Mouse (Mus musculus) MEL (cell line): ENCODE measurements at regions not wholly inside any gene's neighbourhood (a gene's known extent, or its start where the extent isn't known, plus 50 kb on each side); places are given as distances from the start of the nearest gene placed in this dataset.

Experiments used
- CTCF ChIP-seq, 3 experiments: IDR thresholded peaks in 2 of 3; conservative IDR thresholded peaks in 1 of 3; 2 replicates each; pipeline ENCODE4 v1.5.1; 2011 to 2012; ENCODE audit warnings: low read length in 3 of 3, low read depth in 2 of 3, mild to moderate bottlenecking in 2 of 3, improper control_type of control experiment in 1 of 3, inconsistent platforms in 1 of 3, mixed read lengths in 1 of 3, moderate library complexity in 1 of 3; ENCODE audit not compliant: control insufficient read depth in 1 of 3, insufficient read depth in 1 of 3, poor library complexity in 1 of 3, severe bottlenecking in 1 of 3
- MXI1 ChIP-seq: IDR thresholded peaks from 2 replicates; pipeline ENCODE4 v1.6.1; 2011; ENCODE audit warnings: mild to moderate bottlenecking, low read depth, low read length, improper control_type of control experiment
- POLR2A ChIP-seq, 2 experiments: IDR thresholded peaks; 2 replicates each; pipeline ENCODE4 v1.6.1; 2011 to 2012; ENCODE audit warnings: low read length in 2 of 2, mild to moderate bottlenecking in 2 of 2, control low read depth in 1 of 2, improper control_type of control experiment in 1 of 2, low read depth in 1 of 2, moderate library complexity in 1 of 2; ENCODE audit not compliant: control insufficient read depth in 1 of 2, insufficient read depth in 1 of 2, poor library complexity in 1 of 2
- RAD21 ChIP-seq: IDR thresholded peaks from 2 replicates; pipeline ENCODE4 v1.6.1; 2011; ENCODE audit warnings: mild to moderate bottlenecking, low read depth, low read length, improper control_type of control experiment
- SIN3A ChIP-seq: IDR thresholded peaks from 2 replicates; pipeline ENCODE4 v1.6.1; 2012; ENCODE audit warnings: low read length, improper control_type of control experiment, inconsistent platforms
- TAL1 ChIP-seq: IDR thresholded peaks from 2 replicates; pipeline ENCODE4 v1.6.1; 2012; ENCODE audit warnings: mild to moderate bottlenecking, inconsistent platforms, low read length, moderate library complexity, mixed read lengths
- ZNF384 ChIP-seq: IDR thresholded peaks from 2 replicates; pipeline ENCODE4 v1.6.1; 2012; ENCODE audit warnings: low read depth, mild to moderate bottlenecking, inconsistent platforms, low read length, improper control_type of control experiment

- TF ChIP-seq RAD21 (no peak), CTCF (IDR thresholded peaks at IDR 0.05 in 2 of 3, conservative IDR thresholded peaks at IDR 0.05 in 1 of 3; ENCODE audit: control insufficient read depth in 1 of 3, insufficient read depth in 1 of 3, low read depth in 2 of 3, low read length in 3 of 3, poor library complexity in 1 of 3, severe bottlenecking in 1 of 3) (no peak), ZNF384 (no peak), SIN3A (no peak), MXI1 (no peak), TAL1 (no peak), POLR2A (IDR thresholded peaks at IDR 0.05; ENCODE audit: control insufficient read depth in 1 of 2, insufficient read depth in 1 of 2, low read depth in 1 of 2, low read length in 2 of 2, poor library complexity in 1 of 2) (no peak)
These were observed 1469.3 kb upstream of the B3galt2 start for GRCm38 (mm10) chr1:142171134-142171533.
